Mouse (Mus musculus) lung, embryonic 16.5 days (tissue): ENCODE measurements at regions not wholly inside any gene's neighbourhood (a gene's known extent, or its start where the extent isn't known, plus 50 kb on each side); places are given as distances from the start of the nearest gene placed in this dataset.

Source experiments
- ATAC-seq: fragments of 200-750 bp; cut with Nextera tagmentation; 2 replicates; pipeline ENCODE4 v1.8.0; 2017; ENCODE audit warnings: low read depth, mild to moderate bottlenecking, moderate library complexity
- H3K27ac ChIP-seq: fragments of 300-500 bp; sonication (generic); 2 replicates; pipeline ENCODE4 v1.5.1; 2014; ENCODE audit warnings: mild to moderate bottlenecking, control low read depth, low read length
- H3K27me3 ChIP-seq: fragments of 300-500 bp; sonication (generic); 2 replicates; pipeline ENCODE4 v1.6.1; 2014; ENCODE audit warnings: low read depth, low read length, mixed read lengths; ENCODE audit not compliant: control insufficient read depth, insufficient read depth
- H3K36me3 ChIP-seq: fragments of 300-500 bp; sonication (generic); 2 replicates; pipeline ENCODE4 v1.6.1; 2014; ENCODE audit warnings: low read length; ENCODE audit not compliant: control insufficient read depth, insufficient read depth
- H3K4me1 ChIP-seq: fragments of 300-500 bp; sonication (generic); replicated peaks from 2 replicates; pipeline ENCODE4 v1.6.1; 2014; ENCODE audit warnings: low read length, mixed read lengths; ENCODE audit not compliant: control insufficient read depth, insufficient read depth
- H3K4me2 ChIP-seq: fragments of 300-500 bp; sonication (generic); 2 replicates; pipeline ENCODE4 v1.6.1; 2014; ENCODE audit warnings: low read depth, low read length, control low read depth
- H3K4me3 ChIP-seq: fragments of 300-500 bp; sonication (generic); 2 replicates; pipeline ENCODE4 v1.5.1; 2014; ENCODE audit warnings: mild to moderate bottlenecking, low read length, control low read depth
- H3K9ac ChIP-seq: fragments of 300-500 bp; sonication (generic); 2 replicates; pipeline ENCODE4 v1.6.1; 2014; ENCODE audit warnings: low read length, control low read depth
- H3K9me3 ChIP-seq: fragments of 300-500 bp; sonication (generic); 2 replicates; pipeline ENCODE4 v1.6.1; 2016; ENCODE audit warnings: low read length; ENCODE audit not compliant: control insufficient read depth
- WGBS: fragments of 180-500 bp; shearing (Covaris S2); extraction: QIAGEN DNeasy Blood & Tissue Kit; methylation state at CpG from one replicate; pipeline ENCODE4 v1.1.7; 2014; 5-methylcytosine and 5-hydroxymethylcytosine counted together

DNA sequence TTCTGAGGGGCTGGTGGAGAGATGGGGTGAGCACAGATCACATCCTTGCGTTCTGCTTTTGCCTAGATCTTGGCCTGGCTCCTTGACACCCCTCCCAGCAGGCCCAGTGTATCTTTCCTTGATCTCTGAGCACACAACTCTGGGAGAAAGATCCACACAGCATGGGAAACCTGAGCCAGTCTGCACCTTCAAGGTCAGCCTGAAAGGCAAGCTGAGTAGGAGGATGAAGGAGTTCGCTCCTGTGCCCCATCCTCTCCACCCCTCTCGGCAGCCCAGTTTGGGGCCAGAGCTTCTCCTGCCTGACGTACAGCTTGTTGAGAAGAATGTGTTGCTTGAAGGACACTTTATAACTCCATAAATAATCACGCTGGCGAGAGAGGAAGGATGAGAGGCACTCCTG, 61.7 kb upstream of the Lrfn2 start:
- ATAC-seq, result no peak
- Histone ChIP-seq H3K4me1 (no peaks in the 10 kb centered on the region), H3K9me3 (no peaks in the 10 kb centered on the region), H3K27me3 (no peaks in the 10 kb centered on the region), H3K27ac (no peak overlapping the region), H3K9ac (no peak overlapping the region), H3K4me3 (no peak overlapping the region), H3K36me3 (no peaks in the 10 kb centered on the region), H3K4me2 (no peak overlapping the region)
- 21% methylated on average over 6 of the region's 6 CpGs for WGBS

- no peak overlapping the region for H3K27ac ChIP-seq
- no peaks in the 10 kb centered on the region for H3K27me3 ChIP-seq
- no peak overlapping the region for H3K4me2 ChIP-seq
- H3K36me3 ChIP-seq, result no peaks in the 10 kb centered on the region
- no peak overlapping the region for H3K9ac ChIP-seq
- no peak for ATAC-seq
- no peaks in the 10 kb centered on the region for H3K9me3 ChIP-seq
- H3K4me1 ChIP-seq, result no peaks in the 10 kb centered on the region
- H3K4me3 ChIP-seq, result no peak overlapping the region
- WGBS, result 62% methylated on average over 8 of the region's 8 CpGs
These were observed 54.7 kb upstream of the Lrfn2 start for GRCm38 (mm10) chr17:48877505-48877904.

- Histone ChIP-seq H3K36me3 (no peaks in the 10 kb centered on the region), H3K9ac (no peak overlapping the region), H3K4me3 (no peak overlapping the region), H3K27ac (no peak overlapping the region), H3K9me3 (no peaks in the 10 kb centered on the region), H3K27me3 (no peaks in the 10 kb centered on the region), H3K4me1 (no peaks in the 10 kb centered on the region), H3K4me2 (no peak overlapping the region)
- no peak for ATAC-seq
- 88% methylated on average over 3 of the region's 3 CpGs for WGBS
These were observed 51.6 kb upstream of the Lrfn2 start for GRCm38 (mm10) chr17:48880590-48880989.

DNA sequence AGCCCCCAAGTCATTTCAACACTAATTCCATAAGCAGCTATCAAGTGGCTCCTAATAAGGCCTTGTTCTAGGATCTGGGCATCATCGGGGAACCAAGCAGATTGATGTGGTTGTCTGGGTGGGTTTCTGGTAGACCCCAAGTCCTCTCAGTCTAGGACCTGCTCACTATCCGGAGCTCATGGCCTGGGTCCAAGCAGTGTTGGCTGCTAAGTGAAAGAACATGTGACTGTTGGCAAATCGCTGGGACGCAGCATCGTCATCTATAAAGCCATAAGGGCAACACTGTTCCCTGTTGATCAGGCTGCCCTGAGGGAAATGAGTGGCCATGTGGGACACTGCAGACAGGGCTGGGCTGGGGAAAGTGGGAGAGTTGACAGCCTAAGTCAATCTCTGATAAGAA, 50.2 kb upstream of the Lrfn2 start:
- Histone ChIP-seq H3K9ac (no peak overlapping the region), H3K27ac (no peak overlapping the region), H3K27me3 (no peaks in the 10 kb centered on the region), H3K36me3 (no peaks in the 10 kb centered on the region), H3K4me3 (no peak overlapping the region), H3K9me3 (no peaks in the 10 kb centered on the region), H3K4me2 (no peak overlapping the region), H3K4me1 (no peaks in the 10 kb centered on the region)
- 72% methylated on average over 5 of the region's 5 CpGs for WGBS
- no peak for ATAC-seq
